Mouse (Mus musculus): ENCODE data around the gene Fam102b. TPM values are rescaled to one million over a fixed set of nuclear protein-coding genes. Genes with fewer than 3 reads are reported as not detected.

Gene Fam102b
- polyA plus RNA-seq, 1 experiment from 2014 or later, result 3.0 TPM

Small RNAs within 50 kb of the gene (microRNA-seq; reads per million reads assigned to microRNA genes)
- not detected for gene Gm44384

Other genes with a start within 250 kb of the Fam102b start
- 24.2 and 26.3 TPM in 2 replicates for gene Stxbp3, start 187.1 kb downstream of the Fam102b start, polyA plus RNA-seq (2015; fragmentation: Nextera tagmentation; extraction: Ambion mirVana)
- 0.13 and 0.25 TPM in 2 replicates for gene Fndc7, start 137.6 kb downstream of the Fam102b start, polyA plus RNA-seq (2015; fragmentation: Nextera tagmentation; extraction: Ambion mirVana)
- gene Prpf38b, start 115.9 kb downstream of the Fam102b start, polyA plus RNA-seq (2015; fragmentation: Nextera tagmentation; extraction: Ambion mirVana), result 49.0 and 49.1 TPM in 2 replicates
- 0.29 TPM in 1 of 2 replicates, not detected in the other for gene Henmt1, start 87.7 kb downstream of the Fam102b start, polyA plus RNA-seq (2015; fragmentation: Nextera tagmentation; extraction: Ambion mirVana)
- gene Gm9857, start 87.2 kb downstream of the Fam102b start, polyA plus RNA-seq (2015; fragmentation: Nextera tagmentation; extraction: Ambion mirVana), result not detected in 2 replicates
- gene Slc25a54, start 52.9 kb upstream of the Fam102b start, polyA plus RNA-seq (2015; fragmentation: Nextera tagmentation; extraction: Ambion mirVana), result not detected in 2 replicates
- 24.1 and 25.6 TPM in 2 replicates for gene Slc25a24, start 95.5 kb upstream of the Fam102b start, polyA plus RNA-seq (2015; fragmentation: Nextera tagmentation; extraction: Ambion mirVana)